Mouse (Mus musculus) kidney, postnatal 14 days (tissue): ENCODE measurements around the gene Anxa9.

Experiments used
- DNase-seq: peaks from one replicate; pipeline ENCODE4 v3.0.0; 2022; ENCODE audit warnings: mixed read lengths

Anxa9 gene

GRCm38 (mm10) chr3:95313476-95313875, 6.5 kb upstream of the Anxa9 start:
- DNase-seq, result no peak

DNA sequence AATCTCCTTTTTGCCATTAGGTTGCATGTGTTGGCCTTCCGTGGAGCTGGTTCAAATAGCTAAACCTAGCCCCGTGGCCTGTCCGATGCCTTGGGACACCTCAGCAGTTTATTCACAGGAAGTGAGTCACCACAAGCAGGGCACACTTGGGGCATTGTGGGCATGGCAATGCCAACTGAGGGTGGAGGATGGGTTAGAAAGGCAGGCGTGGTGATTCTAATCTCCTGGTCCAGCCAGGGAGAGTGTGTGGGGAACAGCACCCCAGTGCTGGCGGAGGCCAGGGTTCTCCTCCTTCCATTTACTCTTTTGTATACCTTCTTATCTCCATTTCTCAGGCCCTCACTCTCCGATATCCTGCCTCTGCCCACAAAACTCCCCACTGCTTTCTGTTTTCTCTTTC, 5.6 kb upstream of the Anxa9 start:
- no peak for DNase-seq

DNA sequence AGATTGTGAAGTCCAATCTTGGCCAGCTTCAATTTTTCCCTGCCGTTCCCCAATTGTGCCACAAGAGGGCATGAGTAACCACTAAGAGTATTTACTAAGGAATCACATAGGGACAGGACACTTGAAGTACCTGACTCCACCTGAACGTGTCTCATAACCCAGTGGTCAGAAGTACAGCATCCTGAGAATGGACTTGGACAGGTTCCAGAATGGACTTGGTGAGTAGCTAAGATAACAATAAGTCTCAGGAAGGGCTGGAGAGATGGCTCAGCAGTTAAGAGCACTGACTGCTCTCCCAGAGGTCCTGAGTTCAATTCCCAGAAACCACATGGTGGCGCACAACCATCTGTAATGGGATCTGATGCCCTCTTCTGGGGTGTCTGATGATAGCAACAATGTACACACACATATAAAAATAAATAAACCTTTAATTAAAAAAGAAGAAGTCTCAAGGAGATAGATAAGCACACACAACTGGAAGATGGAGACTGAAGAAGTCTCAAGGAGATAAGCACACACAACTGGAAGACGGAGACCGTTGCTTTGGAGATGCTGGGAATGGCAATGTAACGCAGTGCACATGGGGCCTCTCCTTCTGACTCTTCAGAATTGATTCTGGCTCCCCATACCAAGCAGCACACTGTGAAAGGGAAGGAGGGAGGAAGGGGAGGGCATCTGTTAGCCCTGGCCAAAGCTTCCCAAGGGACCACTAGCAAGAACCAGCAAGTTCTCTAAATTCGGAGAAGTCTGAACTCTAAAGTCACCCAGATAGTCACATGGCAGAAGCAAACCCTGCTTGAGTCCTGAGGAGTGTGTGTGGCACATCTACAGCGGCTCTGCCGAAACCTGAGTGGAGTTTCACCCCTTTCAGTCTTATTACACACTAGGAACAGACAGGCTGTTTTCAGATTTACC, 4.2 kb upstream of the Anxa9 start:
- peak; percentile 83 for DNase-seq

DNA sequence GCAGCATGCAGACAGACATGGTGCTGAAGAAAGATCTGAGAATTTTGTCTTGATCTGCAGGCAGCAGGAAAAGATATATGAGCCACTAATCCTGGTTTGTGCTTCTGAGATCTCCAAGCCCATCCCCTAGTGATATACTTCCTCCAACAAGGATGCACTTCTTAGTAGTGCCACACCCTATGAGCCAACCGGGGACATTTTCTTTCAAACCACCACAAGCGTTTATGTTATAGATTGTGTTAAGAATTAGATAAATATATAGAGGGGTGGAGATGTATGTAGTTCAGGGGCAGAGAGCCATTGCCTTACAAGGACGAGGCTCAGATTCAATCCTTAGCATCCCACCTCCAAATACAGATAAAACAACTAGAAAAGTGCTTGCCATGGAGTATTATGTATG, 3.5 kb upstream of the Anxa9 start:
- DNase-seq, result no peak

DNA sequence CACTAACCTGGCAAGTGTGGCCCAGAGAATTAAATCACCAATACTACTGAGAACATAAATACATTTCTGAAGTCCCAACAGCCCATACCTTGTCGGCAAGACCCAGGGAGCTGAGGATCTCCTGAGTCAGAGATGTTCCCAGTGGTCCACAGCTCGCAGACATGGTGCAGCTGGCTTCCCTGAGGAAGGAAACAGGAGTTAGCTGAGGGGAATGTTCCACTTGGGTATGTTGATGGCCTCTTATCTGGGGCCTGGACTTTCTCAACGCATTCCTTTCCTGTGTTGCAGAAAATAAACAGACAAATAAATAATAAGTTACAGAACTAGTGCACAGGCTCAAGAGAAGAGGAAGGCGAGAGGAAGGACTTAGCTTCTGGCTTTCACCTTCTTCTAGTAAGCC, 732 bp downstream of the Anxa9 start:
- no peak for DNase-seq

- DNase-seq, result no peak
These were observed 5.7 kb downstream of the Anxa9 start for GRCm38 (mm10) chr3:95301204-95301796.

DNA sequence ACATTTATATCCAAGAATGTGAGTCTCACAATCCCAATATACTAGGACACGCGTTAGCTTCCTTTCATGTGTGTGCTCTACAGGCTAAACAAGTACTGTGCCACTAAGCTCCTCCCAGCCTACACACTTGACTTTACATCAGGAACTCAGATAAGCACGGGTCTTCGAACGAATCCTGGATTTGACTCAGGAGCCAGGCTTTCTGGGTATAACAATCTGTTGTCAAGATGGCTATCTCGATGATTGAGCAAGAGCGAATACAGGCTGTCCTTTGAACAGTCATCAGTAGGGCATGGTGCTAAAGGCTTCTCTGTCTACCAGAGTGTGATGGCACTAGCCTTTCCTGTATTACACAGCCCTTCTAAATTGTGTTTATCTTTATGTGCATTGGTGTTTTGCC, 9.0 kb downstream of the Anxa9 start:
- no peak for DNase-seq

GRCm38 (mm10) chr3:95296103-95296469, 10.9 kb downstream of the Anxa9 start:
- DNase-seq, result peak; percentile 73

DNA sequence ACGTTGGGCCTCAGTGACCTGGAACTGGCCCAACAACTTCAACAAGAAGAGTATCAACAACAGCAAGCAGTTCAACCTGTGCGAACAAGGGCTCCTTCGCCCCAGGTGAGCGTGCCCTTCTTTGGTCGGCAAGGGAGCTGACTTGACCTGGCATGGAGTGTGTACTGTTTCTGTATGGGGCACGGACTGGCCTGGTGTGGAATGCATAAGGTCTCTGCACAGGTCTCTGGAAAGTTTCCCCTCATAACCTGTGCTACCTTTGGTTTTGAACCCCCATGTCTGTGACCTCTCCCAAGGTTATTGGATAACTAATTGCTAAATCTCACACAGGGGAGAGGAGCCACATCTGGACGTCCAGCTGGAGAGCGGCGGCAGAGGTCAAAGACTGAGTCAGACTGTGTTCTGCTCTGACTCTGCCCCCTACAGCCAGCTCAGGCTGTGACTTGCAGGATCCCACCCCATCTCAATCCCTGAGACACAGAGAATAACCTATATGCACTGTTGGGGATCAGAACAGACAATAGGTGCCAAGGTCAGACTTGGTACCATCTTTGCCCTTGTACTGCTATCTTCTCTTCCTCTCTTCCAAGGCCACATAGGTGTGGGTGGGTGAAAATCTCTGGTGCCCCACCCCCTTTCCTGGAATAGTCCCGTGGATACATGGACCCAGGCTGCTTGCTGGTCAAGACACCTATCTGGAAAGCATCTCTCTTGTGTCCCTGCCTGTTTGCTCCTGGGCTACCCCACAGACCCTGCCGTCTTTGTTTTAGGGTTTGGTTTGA, 11.5 kb downstream of the Anxa9 start:
- peak; percentile 73 for DNase-seq

GRCm38 (mm10) chr3:95294718-95295117, 12.3 kb downstream of the Anxa9 start:
- DNase-seq, result no peak

DNA sequence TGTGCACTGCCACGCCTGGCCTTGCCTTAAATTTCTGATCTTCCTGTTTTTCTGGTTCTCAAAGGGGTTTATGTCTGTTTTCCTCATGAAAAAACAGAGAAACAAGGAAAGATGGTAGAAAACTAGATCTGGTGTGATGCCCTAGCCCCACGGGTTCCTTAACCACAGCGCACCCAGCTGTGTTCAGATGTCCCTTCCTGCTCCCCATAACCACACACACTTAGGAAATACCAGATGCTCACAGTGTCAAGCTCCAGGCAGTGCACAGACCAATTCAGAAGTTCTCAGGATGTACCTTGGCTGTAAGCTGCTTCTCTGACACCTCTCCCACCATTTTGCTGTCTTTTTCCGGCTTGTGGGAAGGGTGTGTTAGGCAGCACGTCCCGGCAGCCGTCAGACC, 12.7 kb downstream of the Anxa9 start:
- no peak for DNase-seq

DNA sequence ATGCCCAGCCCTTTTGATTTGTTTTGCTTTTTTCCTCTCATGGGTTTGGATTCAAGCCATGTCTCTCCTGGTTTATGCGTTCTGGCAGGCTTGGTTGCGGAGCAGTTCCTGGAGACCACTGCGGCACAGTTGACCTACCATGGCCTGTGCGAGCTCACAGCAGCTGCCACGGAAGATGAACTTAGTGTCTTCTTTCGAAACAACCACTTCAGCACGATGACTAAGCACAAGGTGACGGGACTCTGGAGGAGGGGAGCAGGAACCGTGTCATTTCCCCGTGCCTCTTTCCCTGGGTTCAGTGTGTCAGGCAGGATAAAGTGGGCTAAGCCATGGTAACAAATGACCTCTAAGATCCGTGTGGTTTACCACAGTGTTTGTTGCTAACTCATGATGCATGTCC, 13.4 kb downstream of the Anxa9 start:
- peak; percentile 62 for DNase-seq

GRCm38 (mm10) chr3:95292899-95293298, 14.1 kb downstream of the Anxa9 start:
- DNase-seq, result no peak

- no peak for DNase-seq
These were observed 15.9 kb downstream of the Anxa9 start for GRCm38 (mm10) chr3:95291041-95291440.

GRCm38 (mm10) chr3:95290156-95290555, 16.8 kb downstream of the Anxa9 start:
- DNase-seq, result no peak

DNA sequence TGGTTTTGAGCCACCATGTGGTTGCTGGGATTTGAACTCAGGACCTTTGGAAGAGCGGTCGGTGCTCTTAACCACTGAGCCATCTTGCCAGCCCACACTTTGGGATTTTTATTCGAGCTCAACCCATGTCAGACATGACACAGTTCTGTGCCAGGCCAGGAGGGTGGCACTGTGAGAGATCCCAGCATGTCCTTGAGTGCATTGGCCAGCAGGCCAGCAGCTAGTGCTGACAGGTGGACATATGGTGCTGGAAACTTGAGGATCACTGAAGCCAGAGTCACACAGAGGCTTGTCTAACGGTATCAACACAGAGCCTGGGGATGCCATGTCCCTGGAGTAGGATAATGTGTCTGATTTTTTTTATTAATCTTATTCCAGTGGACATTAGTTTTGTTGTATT, 17.6 kb downstream of the Anxa9 start:
- DNase-seq, result no peak

GRCm38 (mm10) chr3:95287541-95287940, 19.4 kb downstream of the Anxa9 start:
- DNase-seq, result peak; percentile 47

GRCm38 (mm10) chr3:95286510-95286909, 20.5 kb downstream of the Anxa9 start:
- DNase-seq, result no peak

- DNase-seq, result peak; percentile 60
These were observed 21.0 kb downstream of the Anxa9 start for GRCm38 (mm10) chr3:95286011-95286410.

GRCm38 (mm10) chr3:95285390-95285789, 21.6 kb downstream of the Anxa9 start:
- DNase-seq, result no peak

DNA sequence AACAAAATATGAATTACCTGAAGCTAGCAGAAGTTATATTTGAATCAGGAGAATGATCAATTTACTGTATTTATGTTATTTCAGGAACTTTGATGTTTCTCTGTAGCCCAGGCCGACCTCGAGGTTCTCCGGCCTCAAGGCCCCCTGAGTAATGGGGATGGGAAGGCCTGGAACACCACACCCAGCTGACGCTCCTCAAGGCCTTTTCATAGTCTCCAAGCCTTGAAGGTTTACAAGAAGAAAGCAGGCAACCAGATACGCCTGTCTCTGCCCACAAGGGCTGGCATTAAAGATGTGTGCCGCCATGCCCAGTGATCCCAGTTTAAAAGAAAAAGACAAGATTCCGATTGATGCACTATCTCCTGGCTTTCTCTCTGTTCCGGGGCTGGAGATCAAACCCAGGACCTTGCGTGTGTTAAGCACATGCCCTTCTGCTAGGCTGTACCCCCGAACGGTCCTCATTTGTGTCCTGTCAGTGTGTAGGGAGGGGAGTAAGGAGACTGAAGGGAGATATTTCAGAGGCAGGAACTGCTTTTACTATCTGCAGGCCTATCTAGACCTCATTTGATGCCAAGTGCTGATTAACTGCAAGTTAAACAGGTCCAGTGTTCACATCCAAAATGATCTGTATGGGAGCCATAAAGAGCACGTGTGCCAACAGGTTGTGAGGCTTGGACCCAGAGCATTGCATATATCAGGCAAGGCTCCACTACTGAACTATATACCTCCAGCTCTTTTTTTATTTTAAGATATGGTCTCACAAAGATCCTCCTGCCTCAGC, 22.3 kb downstream of the Anxa9 start:
- no peak for DNase-seq

- no peak for DNase-seq
These were observed 22.9 kb downstream of the Anxa9 start for GRCm38 (mm10) chr3:95284062-95284461.

GRCm38 (mm10) chr3:95283589-95283941, 23.4 kb downstream of the Anxa9 start:
- no peak for DNase-seq
